Mouse (Mus musculus) right cerebral cortex, postnatal 36 days (tissue): Measurements from ENCODE around the gene Tnpo3.
"Not testable (repeated sequence)": the region's sequence is repeated elsewhere in the genome, so short reads cannot be mapped to it uniquely, and the experiment has no call there.

ENCODE experiments used
- DNase-seq, 2 experiments: peaks; one replicate each; pipeline ENCODE4 v3.0.0; 2022; ENCODE audit warnings: low spot score in 2 of 2, mixed read lengths in 1 of 2

Tnpo3 gene

GRCm38 (mm10) chr6:29620840-29621543 is 11.3 kb upstream of the Tnpo3 start:
- DNase-seq = no peak

GRCm38 (mm10) chr6:29620176-29620575 is 10.5 kb upstream of the Tnpo3 start:
- DNase-seq = no peak

GRCm38 (mm10) chr6:29610020-29610640 is 443 bp upstream of the Tnpo3 start:
- DNase-seq = not testable (repeated sequence)

- DNase-seq = no peak
Measured at GRCm38 (mm10) chr6:29600188-29600587, 9.5 kb downstream of the Tnpo3 start.

GRCm38 (mm10) chr6:29595656-29596055 is 14.0 kb downstream of the Tnpo3 start:
- DNase-seq = no peak

GRCm38 (mm10) chr6:29581202-29581601 is 28.5 kb downstream of the Tnpo3 start:
- no peak for DNase-seq

GRCm38 (mm10) chr6:29580770-29581169 is 28.9 kb downstream of the Tnpo3 start:
- DNase-seq = no peak

GRCm38 (mm10) chr6:29576388-29576787 is 33.3 kb downstream of the Tnpo3 start:
- not testable (repeated sequence) for DNase-seq

GRCm38 (mm10) chr6:29557112-29557511 is 52.6 kb downstream of the Tnpo3 start:
- DNase-seq = no peak

- DNase-seq = no peak
Measured at GRCm38 (mm10) chr6:29552526-29552925, 57.2 kb downstream of the Tnpo3 start.

GRCm38 (mm10) chr6:29548086-29548485 is 61.6 kb downstream of the Tnpo3 start:
- no peak for DNase-seq

GRCm38 (mm10) chr6:29547582-29547981 is 62.1 kb downstream of the Tnpo3 start:
- no peak for DNase-seq

- no peak for DNase-seq
Measured at GRCm38 (mm10) chr6:29545611-29546010, 64.1 kb downstream of the Tnpo3 start.

- DNase-seq = no peak
Measured at GRCm38 (mm10) chr6:29540956-29541355, 68.7 kb downstream of the Tnpo3 start.

- no peak for DNase-seq
Measured at GRCm38 (mm10) chr6:29540223-29540622, 69.5 kb downstream of the Tnpo3 start.

GRCm38 (mm10) chr6:29539502-29539901 is 70.2 kb downstream of the Tnpo3 start:
- DNase-seq = no peak

GRCm38 (mm10) chr6:29537221-29537620 is 72.5 kb downstream of the Tnpo3 start:
- no peak for DNase-seq

GRCm38 (mm10) chr6:29536651-29537193 is 73.0 kb downstream of the Tnpo3 start:
- DNase-seq = no peak

- no peak for DNase-seq
Measured at GRCm38 (mm10) chr6:29535316-29535715, 74.4 kb downstream of the Tnpo3 start.

GRCm38 (mm10) chr6:29530050-29530449 is 79.6 kb downstream of the Tnpo3 start:
- no peak for DNase-seq

GRCm38 (mm10) chr6:29529444-29529820 is 80.3 kb downstream of the Tnpo3 start:
- DNase-seq = no peak

GRCm38 (mm10) chr6:29528561-29529443 is 80.9 kb downstream of the Tnpo3 start:
- no peak for DNase-seq
